Mouse (Mus musculus) heart, adult 11 months (tissue): ENCODE measurements around the gene Tac4.
A peak's percentile ranks its signal among the peaks of the same experiment; 100 is the strongest.

Experiments
- DNase-seq: peaks from one replicate; pipeline ENCODE4 v3.0.0; 2022

Gene Tac4

GRCm38 (mm10) chr11:95261178-95261751, at the start of gene Tac4:
Gene Tac4 (plus strand): TSS chr11:95261529.
- DNase-seq = peak; percentile 93

- no peak for DNase-seq
These were observed 47.7 kb upstream of the Tac4 start for GRCm38 (mm10) chr11:95213607-95214006.

DNA sequence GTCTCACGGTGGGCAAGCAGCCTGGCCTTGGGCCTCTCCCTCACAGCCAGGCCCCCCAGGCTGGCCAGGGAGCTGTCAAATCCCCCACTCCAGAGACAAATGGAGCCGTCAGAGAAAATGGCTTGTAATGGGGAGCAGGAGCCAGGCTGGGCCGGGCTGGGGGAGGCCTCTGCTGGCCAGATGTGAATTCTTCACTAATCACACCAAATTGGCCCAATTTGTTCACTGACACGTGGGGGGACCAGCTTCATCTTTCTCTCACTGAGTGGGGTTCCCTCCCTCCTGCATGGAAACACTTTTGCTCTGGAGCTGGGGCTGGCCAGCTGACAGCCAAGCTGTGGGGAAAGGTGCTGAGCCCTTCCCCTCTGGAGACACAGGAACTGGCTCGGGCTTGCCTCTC, 47.0 kb upstream of the Tac4 start:
- no peak for DNase-seq

DNA sequence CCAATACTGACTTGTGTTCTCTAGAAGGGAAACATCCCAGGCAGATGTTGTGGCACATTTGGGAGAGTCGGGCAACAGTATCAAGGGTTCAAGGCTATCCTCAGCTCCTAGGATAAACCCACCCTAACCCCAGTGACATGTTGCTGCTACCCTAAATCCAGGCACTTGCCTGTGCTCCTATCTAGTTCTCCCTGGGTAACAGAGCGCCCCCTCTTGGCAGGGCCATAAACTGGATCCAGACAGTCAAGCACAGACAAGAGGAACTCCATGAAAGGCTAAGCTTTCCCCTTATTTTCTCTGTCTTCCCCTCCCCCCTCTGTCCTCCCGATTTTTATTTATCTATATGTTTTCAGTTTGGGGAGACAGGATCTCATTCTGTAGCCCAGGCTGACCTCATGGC, 45.1 kb upstream of the Tac4 start:
- DNase-seq = no peak

DNA sequence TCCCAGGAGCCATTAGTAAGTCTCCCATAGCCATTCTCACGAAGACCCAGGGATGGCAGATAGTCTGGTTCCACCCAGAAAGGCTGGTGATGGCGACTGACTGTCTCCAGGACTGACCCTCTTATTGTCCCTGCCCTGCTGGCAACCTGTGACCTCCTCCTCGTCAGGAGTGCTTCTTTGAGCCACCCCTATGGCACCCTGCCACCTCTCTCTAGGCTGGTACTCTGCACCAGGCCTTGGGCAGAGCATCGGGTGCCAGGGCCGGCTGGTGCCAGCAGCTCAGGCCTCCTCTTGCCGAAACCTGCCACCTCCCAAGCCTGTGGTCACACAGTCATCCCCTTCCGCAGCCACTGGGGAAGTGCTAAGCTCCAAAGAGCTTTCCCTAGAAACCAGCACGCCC, 42.2 kb upstream of the Tac4 start:
- no peak for DNase-seq

DNA sequence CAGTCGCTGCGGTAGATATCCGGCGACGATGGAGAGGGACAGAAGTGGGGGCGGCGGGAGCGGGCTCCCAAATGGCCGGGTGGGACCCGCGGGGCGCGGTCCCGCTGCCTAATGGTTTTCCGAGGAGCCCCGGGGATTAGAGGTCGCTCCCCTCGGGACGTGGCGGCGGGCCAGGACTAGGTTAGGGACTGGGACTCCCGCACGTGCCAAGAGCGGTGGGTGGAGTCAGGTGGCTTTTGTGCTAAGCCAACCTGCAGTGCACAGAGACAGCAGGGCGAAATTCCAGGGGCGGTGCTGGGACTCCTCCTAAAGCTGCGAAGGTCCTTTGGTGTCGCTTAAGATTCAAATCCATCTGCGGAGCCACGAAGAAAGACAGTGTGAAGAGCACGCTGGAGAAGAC, 37.9 kb upstream of the Tac4 start:
- DNase-seq = peak; percentile 91

GRCm38 (mm10) chr11:95224124-95224893, 37.0 kb upstream of the Tac4 start:
- DNase-seq = no peak

GRCm38 (mm10) chr11:95225448-95225847, 35.9 kb upstream of the Tac4 start:
- no peak for DNase-seq

GRCm38 (mm10) chr11:95227467-95227866, 33.9 kb upstream of the Tac4 start:
- no peak for DNase-seq

DNA sequence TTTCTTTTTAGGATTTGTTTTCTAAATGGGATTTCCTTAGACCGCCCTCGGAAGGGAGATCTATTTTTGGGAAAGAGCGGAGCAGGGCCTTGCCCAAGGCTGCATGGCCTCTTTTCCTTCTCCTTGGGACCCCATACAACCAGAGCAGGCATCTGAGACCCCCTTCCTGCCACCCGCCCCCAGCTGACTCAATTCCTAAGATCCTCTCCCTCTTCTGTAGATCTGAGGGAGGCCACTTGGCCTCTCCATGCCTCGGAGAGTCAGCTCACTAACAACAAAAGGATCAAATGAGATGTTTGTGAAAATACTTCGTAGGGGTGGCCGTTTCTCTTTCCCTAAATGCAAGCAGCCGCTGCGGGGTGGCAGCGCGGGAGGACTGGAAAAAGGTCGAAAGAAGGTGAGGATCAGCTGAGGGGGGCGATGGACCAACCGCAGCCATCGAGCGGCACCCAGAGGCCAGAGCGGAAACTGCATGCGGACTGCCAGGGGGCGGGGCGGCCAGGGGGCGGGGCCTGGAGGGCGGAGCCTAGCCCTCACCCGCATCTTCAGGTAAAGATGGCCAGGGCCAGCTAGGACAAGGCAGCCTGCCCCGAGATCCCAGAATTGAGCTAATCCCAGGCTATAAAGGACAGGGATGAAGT, 29.5 kb upstream of the Tac4 start:
- peak; percentile 95 for DNase-seq

DNA sequence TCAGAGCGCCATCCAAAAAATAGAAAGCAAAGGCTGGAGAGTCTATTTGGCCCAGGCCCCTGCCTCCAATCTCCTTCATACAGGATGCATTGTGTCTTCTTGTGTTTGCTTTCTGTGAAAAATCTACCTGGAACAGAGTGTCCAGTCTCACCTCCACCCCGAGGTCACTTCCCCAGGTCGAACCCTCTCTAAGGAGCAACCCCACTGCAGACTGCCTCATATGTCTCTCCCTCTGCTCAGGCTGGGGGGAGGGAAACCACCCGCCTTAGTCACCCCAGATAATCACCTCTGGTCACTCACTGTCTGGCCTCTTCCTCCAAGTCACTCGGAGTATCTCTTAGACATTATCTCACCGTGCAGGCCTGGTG, 29.0 kb upstream of the Tac4 start:
- no peak for DNase-seq

- no peak for DNase-seq
These were observed 22.9 kb upstream of the Tac4 start for GRCm38 (mm10) chr11:95238477-95238876.

DNA sequence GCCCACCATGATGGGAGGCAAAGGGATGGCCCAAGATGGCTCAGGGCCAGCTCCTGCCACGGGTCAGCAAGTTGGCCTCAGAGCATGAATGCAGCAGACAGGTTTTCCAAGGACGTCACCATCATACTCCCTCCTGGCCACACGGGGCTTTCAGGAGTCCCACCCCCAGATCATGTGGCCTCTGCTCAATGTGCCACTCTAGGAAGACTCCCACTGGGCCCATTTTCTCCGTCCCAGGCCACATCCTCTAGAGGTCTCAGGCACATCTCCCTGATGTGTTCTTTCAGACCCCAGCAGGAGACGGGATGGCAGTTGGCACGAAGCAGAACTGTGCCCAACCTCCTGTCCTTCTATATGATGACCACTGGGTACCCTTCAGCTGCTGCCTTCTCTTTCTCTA, 18.7 kb upstream of the Tac4 start:
- DNase-seq = no peak

GRCm38 (mm10) chr11:95245456-95245855, 15.9 kb upstream of the Tac4 start:
- no peak for DNase-seq

- no peak for DNase-seq
These were observed 14.3 kb upstream of the Tac4 start for GRCm38 (mm10) chr11:95247065-95247464.

DNA sequence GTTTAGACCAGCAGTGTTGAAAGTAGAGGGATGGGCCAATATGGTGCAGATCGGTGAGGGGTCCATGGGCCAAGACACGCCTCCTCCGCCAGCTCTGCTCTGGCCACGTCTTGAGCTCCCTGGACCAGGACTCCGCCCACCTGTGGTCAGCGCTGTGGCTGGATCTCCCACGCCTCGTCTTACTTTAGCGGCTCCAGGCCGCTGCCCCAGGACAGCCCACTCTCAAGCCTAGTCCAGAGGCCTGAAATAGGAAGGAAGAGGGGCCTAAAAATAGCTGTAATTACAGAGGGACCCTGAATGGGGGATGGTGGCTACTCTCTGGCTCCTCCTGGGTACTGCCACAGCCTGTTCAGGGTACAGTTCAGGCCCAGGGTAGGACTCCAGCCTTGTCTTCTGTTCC, 11.2 kb upstream of the Tac4 start:
- DNase-seq = peak; percentile 93

- DNase-seq = peak; percentile 92
These were observed 10.0 kb upstream of the Tac4 start for GRCm38 (mm10) chr11:95251295-95251694.

DNA sequence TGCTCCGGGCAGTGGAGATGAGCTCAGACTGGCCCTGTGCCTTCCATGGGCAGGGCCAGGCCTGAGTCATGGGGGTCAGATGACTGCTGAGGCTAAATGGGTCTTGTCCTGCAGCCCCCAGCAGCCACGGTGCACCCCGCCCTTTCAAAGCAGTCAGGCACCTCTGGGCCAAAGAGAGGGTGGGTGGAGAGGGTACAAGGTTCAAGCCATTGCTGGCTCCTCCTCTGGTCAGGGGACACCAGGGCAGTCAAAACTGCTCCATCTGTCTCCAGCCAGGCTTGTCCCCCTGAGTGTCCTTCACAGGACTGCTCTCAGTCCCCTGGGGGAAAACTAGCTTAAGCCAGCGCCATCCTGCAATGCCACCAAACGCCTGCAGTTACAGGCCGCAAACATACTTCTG, 9.2 kb upstream of the Tac4 start:
- DNase-seq = peak; percentile 92

- DNase-seq = no peak
These were observed 7.2 kb upstream of the Tac4 start for GRCm38 (mm10) chr11:95254165-95254564.

GRCm38 (mm10) chr11:95255747-95256146, 5.6 kb upstream of the Tac4 start:
- peak; percentile 91 for DNase-seq

GRCm38 (mm10) chr11:95257930-95258329, 3.4 kb upstream of the Tac4 start:
- DNase-seq = no peak

GRCm38 (mm10) chr11:95258490-95258889, 2.8 kb upstream of the Tac4 start:
- DNase-seq = peak; percentile 99

DNA sequence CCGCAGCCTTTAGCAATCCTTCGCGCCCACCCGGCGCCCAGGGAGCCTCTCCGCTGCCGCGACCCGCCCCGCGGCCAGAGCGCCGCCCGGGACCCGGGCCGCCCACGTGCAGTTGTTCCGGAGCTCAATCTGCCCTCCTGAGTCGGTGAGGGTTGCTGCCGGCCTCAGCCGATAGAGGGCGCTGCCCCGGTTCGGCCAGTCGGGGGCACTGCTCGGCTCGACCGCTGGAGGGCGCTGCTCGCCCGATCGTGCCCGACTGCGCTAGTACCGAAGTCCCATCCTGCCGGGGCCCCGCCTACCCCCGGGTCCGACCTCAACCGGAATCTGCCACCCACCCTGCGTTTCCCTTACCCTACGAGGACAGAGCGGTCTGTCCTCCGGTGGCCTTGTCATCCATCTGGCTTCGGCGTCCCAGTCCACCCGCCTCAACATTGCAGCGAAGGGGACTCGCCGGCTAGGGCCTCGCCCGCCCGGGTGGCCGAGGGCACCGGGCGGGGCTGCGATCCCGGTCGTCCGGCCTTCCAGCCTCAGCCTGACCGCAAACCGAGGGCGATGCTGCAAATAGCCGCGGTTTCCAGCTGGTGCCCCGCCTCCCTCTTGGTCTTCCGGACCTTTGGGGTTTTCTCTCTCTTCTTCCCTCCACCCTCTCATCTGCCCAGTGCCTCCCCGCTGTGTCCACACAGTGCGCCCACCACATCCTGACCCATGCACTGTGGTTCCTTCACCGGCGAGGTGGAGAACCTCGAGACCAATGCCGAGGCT, 2.1 kb upstream of the Tac4 start:
- peak; percentile 99 for DNase-seq
